Mouse (Mus musculus) hindbrain, embryonic 15.5 days (tissue): ENCODE measurements at regions not wholly inside any gene's neighbourhood (a gene's known extent, or its start where the extent isn't known, plus 50 kb on each side); places are given as distances from the start of the nearest gene placed in this dataset.

Experiments used
- ATAC-seq: fragments of 200-750 bp; cut with Nextera tagmentation; 2 replicates; pipeline ENCODE4 v1.8.0; 2017; ENCODE audit warnings: low read depth, moderate number of reproducible peaks, moderate TSS enrichment; ENCODE audit not compliant: low FRiP score
- H3K27ac ChIP-seq: fragments of 300-500 bp; sonication (generic); replicated peaks from 2 replicates; pipeline ENCODE4 v1.5.1; 2015; ENCODE audit warnings: mild to moderate bottlenecking, inconsistent platforms
- H3K27me3 ChIP-seq: fragments of 300-500 bp; sonication (generic); 2 replicates; pipeline ENCODE4 v1.6.1; 2015; ENCODE audit warnings: control low read depth, inconsistent platforms
- H3K36me3 ChIP-seq: fragments of 300-500 bp; sonication (generic); 2 replicates; pipeline ENCODE4 v1.6.1; 2015; ENCODE audit warnings: control low read depth, inconsistent platforms
- H3K4me1 ChIP-seq: fragments of 300-500 bp; sonication (generic); replicated peaks from 2 replicates; pipeline ENCODE4 v1.6.1; 2015; ENCODE audit warnings: control low read depth, inconsistent platforms
- H3K4me2 ChIP-seq: fragments of 300-500 bp; sonication (generic); 2 replicates; pipeline ENCODE4 v1.6.1; 2015; ENCODE audit warnings: moderate library complexity, mild to moderate bottlenecking, inconsistent platforms
- H3K4me3 ChIP-seq: fragments of 300-500 bp; sonication (generic); 2 replicates; pipeline ENCODE4 v1.5.1; 2015; ENCODE audit warnings: mild to moderate bottlenecking, inconsistent platforms
- H3K9ac ChIP-seq: fragments of 300-500 bp; sonication (generic); 2 replicates; pipeline ENCODE4 v1.6.1; 2015; ENCODE audit warnings: inconsistent platforms
- H3K9me3 ChIP-seq: fragments of 300-500 bp; sonication (generic); 2 replicates; pipeline ENCODE4 v1.6.1; 2016; ENCODE audit warnings: control low read depth, inconsistent platforms
- whole genome bisulfite sequencing: fragments of 180-500 bp; shearing (Covaris S2); methylation state at CpG from one replicate; pipeline ENCODE4 v1.1.7; 2015; 5-methylcytosine and 5-hydroxymethylcytosine counted together

- no peak for ATAC-seq
- WGBS: 81% methylated on average over 12 of the region's 12 CpGs
- no peak overlapping the region for H3K4me2 ChIP-seq
- no peaks in the 10 kb centered on the region for H3K36me3 ChIP-seq
- no peaks in the 10 kb centered on the region for H3K9me3 ChIP-seq
- H3K4me3 ChIP-seq: no peak overlapping the region
- no peak overlapping the region for H3K9ac ChIP-seq
- H3K27me3 ChIP-seq: no peaks in the 10 kb centered on the region
- no peak overlapping the region for H3K27ac ChIP-seq
- H3K4me1 ChIP-seq: no peaks in the 10 kb centered on the region
Measured at GRCm38 (mm10) chr4:46257061-46257795, 61.1 kb upstream of the Xpa start.

GRCm38 (mm10) chr4:46258774-46259173, 62.7 kb upstream of the Xpa start:
- Histone ChIP-seq H3K4me3 (no peak overlapping the region), H3K9me3 (no peaks in the 10 kb centered on the region), H3K9ac (no peak overlapping the region), H3K4me1 (no peaks in the 10 kb centered on the region), H3K36me3 (no peaks in the 10 kb centered on the region), H3K27me3 (no peaks in the 10 kb centered on the region), H3K4me2 (no peak overlapping the region), H3K27ac (no peak overlapping the region)
- ATAC-seq: no peak
- WGBS: 71% methylated on average over 5 of the region's 5 CpGs

GRCm38 (mm10) chr4:46268564-46269247, 72.6 kb upstream of the Xpa start:
- ATAC-seq: no peak
- whole genome bisulfite sequencing: 51% methylated on average over 6 of the region's 6 CpGs
- H3K36me3 ChIP-seq: no peaks in the 10 kb centered on the region

GRCm38 (mm10) chr4:46271066-46271465, 72.3 kb upstream of the Foxe1 start:
- H3K36me3 ChIP-seq: no peaks in the 10 kb centered on the region
- no peak for ATAC-seq
- no peaks in the 10 kb centered on the region for H3K9me3 ChIP-seq
- H3K27ac ChIP-seq: no peak overlapping the region
- no peak overlapping the region for H3K4me2 ChIP-seq
- no peak overlapping the region for H3K4me3 ChIP-seq
- 0 out of 2 replicates have a peak, but pooled peaks cover 2% of the 10 kb centered on the region for H3K27me3 ChIP-seq
- no peak overlapping the region for H3K9ac ChIP-seq
- H3K4me1 ChIP-seq: no peaks in the 10 kb centered on the region
- 6% methylated on average over 2 of the region's 2 CpGs for WGBS

More at GRCm38 (mm10) chr4:46268564-46269247, 72.6 kb upstream of the Xpa start:
- Histone ChIP-seq H3K4me1 (no peaks in the 10 kb centered on the region), H3K4me2 (no peak overlapping the region), H3K27me3 (no peaks in the 10 kb centered on the region), H3K4me3 (no peak overlapping the region), H3K9me3 (no peaks in the 10 kb centered on the region), H3K9ac (no peak overlapping the region), H3K27ac (no peak overlapping the region)

GRCm38 (mm10) chr4:46275773-46276172, 67.6 kb upstream of the Foxe1 start:
- Histone ChIP-seq H3K4me2 (no peak overlapping the region), H3K9me3 (no peaks in the 10 kb centered on the region), H3K4me3 (no peak overlapping the region), H3K27me3 (0 out of 2 replicates have a peak, but pooled peaks cover 2% of the 10 kb centered on the region), H3K36me3 (no peaks in the 10 kb centered on the region), H3K4me1 (peaks cover 7% of the 10 kb centered on the region), H3K9ac (no peak overlapping the region), H3K27ac (no peak overlapping the region)
- 94% methylated on average over 3 of the region's 3 CpGs for WGBS
- ATAC-seq: no peak

- Histone ChIP-seq H3K4me1 (peaks cover 7% of the 10 kb centered on the region), H3K27ac (no peak overlapping the region; the same call in 1 of the 2 replicates), H3K9me3 (no peaks in the 10 kb centered on the region), H3K27me3 (0 out of 2 replicates have a peak, but pooled peaks cover 2% of the 10 kb centered on the region), H3K4me2 (peak overlapping the region; percentile 2; the same call in 1 of the 2 replicates), H3K4me3 (no peak overlapping the region), H3K9ac (no peak overlapping the region), H3K36me3 (no peaks in the 10 kb centered on the region)
- WGBS: 29% methylated on average over 19 of the region's 19 CpGs
- ATAC-seq: no peak; the same call in 1 of the 2 replicates
Measured at GRCm38 (mm10) chr4:46276851-46277581, 66.4 kb upstream of the Foxe1 start.

- Histone ChIP-seq H3K9ac (no peak overlapping the region), H3K27ac (no peak overlapping the region), H3K27me3 (no peaks in the 10 kb centered on the region), H3K4me1 (no peaks in the 10 kb centered on the region), H3K4me3 (no peak overlapping the region), H3K36me3 (no peaks in the 10 kb centered on the region), H3K4me2 (no peak overlapping the region), H3K9me3 (no peaks in the 10 kb centered on the region)
- WGBS: 92% methylated on average over 9 of the region's 9 CpGs
- no peak for ATAC-seq
Measured at GRCm38 (mm10) chr4:46286955-46287354, 56.5 kb upstream of the Foxe1 start.

GRCm38 (mm10) chr4:46291620-46292254, 51.7 kb upstream of the Foxe1 start:
- H3K4me2 ChIP-seq: no peak overlapping the region
- H3K4me3 ChIP-seq: no peak overlapping the region
- WGBS: 50% methylated on average over 10 of the region's 10 CpGs
- H3K9ac ChIP-seq: no peak overlapping the region
- H3K27me3 ChIP-seq: no peaks in the 10 kb centered on the region
- H3K27ac ChIP-seq: no peak overlapping the region
- no peaks in the 10 kb centered on the region for H3K36me3 ChIP-seq
- no peak for ATAC-seq
- no peaks in the 10 kb centered on the region for H3K4me1 ChIP-seq
- no peaks in the 10 kb centered on the region for H3K9me3 ChIP-seq
